Mouse (Mus musculus): ENCODE measurements around the gene Snx3. TPM values are rescaled to one million over a fixed set of nuclear protein-coding genes. Genes with fewer than 3 reads are reported as not detected.
A peak's percentile ranks its signal among the peaks of the same experiment; 100 is the strongest.

The Snx3 gene
- polyA plus RNA-seq, 1 experiment from 2014 or later: 260 TPM

- WGBS: under 1% methylated on average over 32 of the region's 32 CpGs
- Histone ChIP-seq H3K27ac (peak overlapping the region; percentile 97), H3K9me3 (no peaks in the 10 kb centered on the region), H3K27me3 (ENCODE audit: poor library complexity, severe bottlenecking) (peaks cover 98% of the 10 kb centered on the region), H3K4me1 (peaks cover 89% of the 10 kb centered on the region), H3K4me3 (peak overlapping the region; percentile 79), H3K36me3 (replicated peaks) (peaks cover 34% of the 10 kb centered on the region)
- DNase-seq (ENCODE audit: extremely low spot score, low spot score): peak; percentile 56
These were observed 82.1 kb downstream of the Snx3 start for GRCm38 (mm10) chr10:42583902-42584435.

- H3K9me3 ChIP-seq: no peaks in the 10 kb centered on the region
- H3K27ac ChIP-seq: peak overlapping the region; percentile 97
- peaks cover 89% of the 10 kb centered on the region for H3K4me1 ChIP-seq
- peaks cover 98% of the 10 kb centered on the region for H3K27me3 ChIP-seq (ENCODE audit: poor library complexity, severe bottlenecking)
- peaks cover 33% of the 10 kb centered on the region for H3K36me3 ChIP-seq (replicated peaks)
- peak overlapping the region; percentile 79 for H3K4me3 ChIP-seq
- peak; percentile 74 for DNase-seq (ENCODE audit: extremely low spot score, low spot score)
- under 1% methylated on average over 37 of the region's 37 CpGs for WGBS
These were observed 82.7 kb downstream of the Snx3 start for GRCm38 (mm10) chr10:42584436-42584983.

Other genes starting within 250 kb of the Snx3 start
- 2.1 and 2.3 TPM in 2 replicates for gene Foxo3, start 225.3 kb upstream of the Snx3 start, polyA plus RNA-seq (2016; fragmentation: Nextera tagmentation; extraction: Ambion mirVana)
- gene Afg1l, start 23.5 kb upstream of the Snx3 start, polyA plus RNA-seq (2016; fragmentation: Nextera tagmentation; extraction: Ambion mirVana): 3.6 TPM in 2 replicates
- gene Nr2e1, start 81.6 kb downstream of the Snx3 start, polyA plus RNA-seq (2016; fragmentation: Nextera tagmentation; extraction: Ambion mirVana): 80.9 and 87.7 TPM in 2 replicates
- 44.2 and 44.7 TPM in 2 replicates for gene Ostm1, start 81.8 kb downstream of the Snx3 start, polyA plus RNA-seq (2016; fragmentation: Nextera tagmentation; extraction: Ambion mirVana)

Data from forebrain, embryonic 10.5 days (tissue).